Mouse (Mus musculus) gastrocnemius, postnatal 25 days (tissue): ENCODE measurements around the gene Tmem150a. TPM values are rescaled to one million over a fixed set of nuclear protein-coding genes. Genes with fewer than 3 reads are reported as not detected.
A peak's percentile ranks its signal among the peaks of the same experiment; 100 is the strongest.

Source experiments
- DNase-seq: peaks from one replicate; pipeline ENCODE4 v3.0.0; 2022
- long read RNA-seq, 2 experiments: library from polyadenylated mRNA; stranded (forward); transcript quantifications; one replicate each; pipeline ENCODE4 v2.0.0; 2021
- total RNA-seq, 2 experiments: library from RNA; stranded (reverse); gene quantifications; 1 replicate in 1 of 2; 2 replicates in 1 of 2; pipeline ENCODE4 v1.2.3; 2021

The Tmem150a gene
- 10 to 100 TPM; 14.8 to 17.3 TPM for total RNA-seq
- long read RNA-seq, experiment 1, transcript Tmem150a-201 (8 exons, 1,546 nt): major isoform, 17 of 26 reads
- long read RNA-seq, experiment 1, partial matches to known transcripts: 3 of 26 reads
- long read RNA-seq, experiment 1, other reads (novel, unspliced or antisense): 6 of 26 reads
- long read RNA-seq, experiment 2, transcript Tmem150a-201 (8 exons, 1,546 nt): major isoform, 14 of 24 reads
- long read RNA-seq, experiment 2, partial matches to known transcripts: 1 of 24 reads
- long read RNA-seq, experiment 2, other reads (novel, unspliced or antisense): 9 of 24 reads

GRCm38 (mm10) chr6:72355066-72355911, at the start of gene Tmem150a:
Gene Tmem150a, plus strand, starts transcription at chr6:72355447.
- peak; percentile 93 for DNase-seq

- DNase-seq: no peak
These were observed 43.0 kb upstream of the Tmem150a start for GRCm38 (mm10) chr6:72312198-72312597.

GRCm38 (mm10) chr6:72313124-72313867, 42.0 kb upstream of the Tmem150a start:
- DNase-seq: peak; percentile 21

- DNase-seq: no peak
These were observed 39.9 kb upstream of the Tmem150a start for GRCm38 (mm10) chr6:72315384-72315783.

- DNase-seq: no peak
These were observed 39.2 kb upstream of the Tmem150a start for GRCm38 (mm10) chr6:72316044-72316443.

GRCm38 (mm10) chr6:72318440-72318839, 36.8 kb upstream of the Tmem150a start:
- DNase-seq: no peak

GRCm38 (mm10) chr6:72319019-72319418, 36.2 kb upstream of the Tmem150a start:
- no peak for DNase-seq

GRCm38 (mm10) chr6:72322936-72323335, 32.3 kb upstream of the Tmem150a start:
- DNase-seq: no peak

- DNase-seq: no peak
These were observed 31.3 kb upstream of the Tmem150a start for GRCm38 (mm10) chr6:72323786-72324508.

GRCm38 (mm10) chr6:72326274-72326673, 29.0 kb upstream of the Tmem150a start:
- DNase-seq: no peak

- no peak for DNase-seq
These were observed 26.2 kb upstream of the Tmem150a start for GRCm38 (mm10) chr6:72329019-72329418.

- no peak for DNase-seq
These were observed 25.1 kb upstream of the Tmem150a start for GRCm38 (mm10) chr6:72330133-72330532.

GRCm38 (mm10) chr6:72333111-72333510, 22.1 kb upstream of the Tmem150a start:
- DNase-seq: no peak

- DNase-seq: no peak
These were observed 14.8 kb upstream of the Tmem150a start for GRCm38 (mm10) chr6:72340481-72340880.

- DNase-seq: no peak
These were observed 10.7 kb upstream of the Tmem150a start for GRCm38 (mm10) chr6:72344396-72345073.

- DNase-seq: peak; percentile 91
These were observed 10.1 kb upstream of the Tmem150a start, which contains the start of gene Usp39 for GRCm38 (mm10) chr6:72345074-72345567. Gene Usp39, minus strand, starts transcription at chr6:72345184.

GRCm38 (mm10) chr6:72345633-72346032, 9.6 kb upstream of the Tmem150a start:
- DNase-seq: no peak

- DNase-seq: no peak
These were observed 9.0 kb upstream of the Tmem150a start for GRCm38 (mm10) chr6:72346261-72346660.

GRCm38 (mm10) chr6:72347166-72347941, 7.9 kb upstream of the Tmem150a start, which contains the start of gene 0610030E20Rik:
Gene 0610030E20Rik, plus strand, starts transcription at chr6:72347317.
- peak; percentile 79 for DNase-seq

GRCm38 (mm10) chr6:72348411-72348810, 6.8 kb upstream of the Tmem150a start:
- no peak for DNase-seq
